ENCODE assay signal across 27 mouse cellular contexts in genomic region chr8:57441556-57441955, GRCm38 (mm10). TPM values are rescaled to one million over a fixed set of nuclear protein-coding genes. Genes with fewer than 3 reads are reported as not detected.
DNase-seq lines count a peak whose midpoint lies in the region; ATAC-seq and TF ChIP-seq lines count a peak whose summit lies in the region.
"Had no signal": no experiment of that assay in that cellular context is flagged by ENCODE, and none has a peak within 500 bp of the region (broad histone marks: within the 10 kb centered on the region; RNA-seq: fewer than 3 reads in every experiment).

No protein-coding gene starts in this region.

- DNase-seq in 416B (ENCODE audit: low read depth), result peak; percentile 51
- no peak for DNase-seq in left cerebral cortex, adult 2 months (ENCODE audit: extremely low spot score in 1 of 2, low spot score in 2 of 2)
- DNase-seq in heart, embryonic 10.5 days (ENCODE audit: low spot score), result no peak
- no peak for DNase-seq in kidney, postnatal 4 days
- DNase-seq: adrenal gland, adult 8-10 months; adrenal gland, postnatal 14 days; adrenal gland, postnatal 36 days; cerebellum, adult 11-12 months; cerebellum, adult 2 months; cerebellum, adult 9-10 months; cerebellum, postnatal 10 days; cerebellum, postnatal 25 days; embryo, embryonic 11 days had no signal

- H3K9me3 ChIP-seq in heart, embryonic 10.5 days, result no peaks in the 10 kb centered on the region
- H3K9me3 ChIP-seq: embryonic facial prominence, embryonic 13.5 days; embryonic facial prominence, embryonic 15.5 days; forebrain, embryonic 10.5 days; forebrain, embryonic 12.5 days had no signal

- no peak overlapping the region for H3K27ac ChIP-seq in left cerebral cortex, adult 2 months
- no peak overlapping the region for H3K27ac ChIP-seq in heart, embryonic 10.5 days
- H3K27ac ChIP-seq: embryonic facial prominence, embryonic 13.5 days; embryonic facial prominence, embryonic 15.5 days; forebrain, embryonic 10.5 days; forebrain, embryonic 12.5 days had no signal

- no peak overlapping the region for H3K4me3 ChIP-seq in left cerebral cortex, adult 2 months
- H3K4me3 ChIP-seq in heart, embryonic 10.5 days, result no peak overlapping the region
- H3K4me3 ChIP-seq: embryonic facial prominence, embryonic 13.5 days; embryonic facial prominence, embryonic 15.5 days; erythroblast, embryonic 14.5 days; forebrain, embryonic 10.5 days; forebrain, embryonic 12.5 days had no signal

- peak; percentile 91 for ATAC-seq in granulocyte monocyte progenitor cell, adult 5-6 weeks (replicated peaks; ENCODE audit: poor library complexity, severe bottlenecking)
- peak; percentile 82; the same call in 1 of the 2 replicates for ATAC-seq in megakaryocyte, adult 5-6 weeks (ENCODE audit: poor library complexity, severe bottlenecking)
- ATAC-seq in monocyte, adult 5-6 weeks (replicated peaks; ENCODE audit: insufficient number of reproducible peaks, low FRiP score, low TSS enrichment, poor library complexity, severe bottlenecking), result 0 out of 2 replicates have a peak, but pooled peaks have one; percentile 47
- ATAC-seq in inflammation-experienced regulatory T-cells, adult 6 months, result no peak
- ATAC-seq: forebrain, embryonic 14.5 days; forebrain, embryonic 16.5 days had no signal

- no peaks in the 10 kb centered on the region for H3K36me3 ChIP-seq in heart, embryonic 10.5 days
- H3K36me3 ChIP-seq: embryonic facial prominence, embryonic 13.5 days; embryonic facial prominence, embryonic 15.5 days; forebrain, embryonic 10.5 days; forebrain, embryonic 12.5 days had no signal

- no peaks in the 10 kb centered on the region for H3K4me1 ChIP-seq in heart, embryonic 10.5 days
- H3K4me1 ChIP-seq: embryonic facial prominence, embryonic 13.5 days had no signal

- WGBS in heart, embryonic 10.5 days, result 86% methylated on average over 5 of the region's 5 CpGs

- H3K27me3 ChIP-seq in heart, embryonic 10.5 days (ENCODE audit: insufficient read depth, poor library complexity, severe bottlenecking), result no peaks in the 10 kb centered on the region
- H3K27me3 ChIP-seq: embryonic facial prominence, embryonic 13.5 days; embryonic facial prominence, embryonic 15.5 days; forebrain, embryonic 12.5 days had no signal

- TF ChIP-seq CTCF in left cerebral cortex, adult 2 months (IDR thresholded peaks at IDR 0.05), result no peak

- intact Hi-C loops in left cerebral cortex, adult 2 months (cut with DNase I), result no loop called here

RNA-seq across cellular contexts. Expression of gene Scrg1, which starts 14.2 kb away (rescaled TPM):
- not detected in 2 replicates for total RNA-seq in granulocyte monocyte progenitor cell, adult 5-6 weeks (2014; fragmentation: Nextera tagmentation)
- not detected in 2 replicates for total RNA-seq in granulocyte monocyte progenitor cell, adult 5-6 weeks (2017)
- total RNA-seq in megakaryocyte, adult 5-6 weeks (2015), result 16.7 and 27.0 TPM in 2 replicates
- total RNA-seq in megakaryocyte, adult 5-6 weeks (2017), result 2.2 and 10.8 TPM in 2 replicates
- not detected in 3 replicates for total RNA-seq in monocyte, adult 5-6 weeks (2017)
- total RNA-seq in left cerebral cortex, adult 2 months (2021), result 10 to 100 TPM; 41.1 to 42.5 TPM
- 0.20 and 0.21 TPM in 2 replicates for polyA plus RNA-seq in heart, embryonic 10.5 days (2016; fragmentation: Nextera tagmentation; extraction: Ambion mirVana)
- polyA plus RNA-seq in inflammation-experienced regulatory T-cells, adult 6 months (2017; shearing (Covaris generic)), result not detected
- total RNA-seq: ES-E14, MEL had no signal
- polyA plus RNA-seq: C2C12; erythroblast, embryonic 14.5 days; forebrain, embryonic 10.5 days had no signal

RNA-seq across cellular contexts. Expression of gene Sap30, which starts 46.1 kb away (rescaled TPM):
- 21.9 and 24.6 TPM in 2 replicates for total RNA-seq in granulocyte monocyte progenitor cell, adult 5-6 weeks (2014; fragmentation: Nextera tagmentation)
- total RNA-seq in granulocyte monocyte progenitor cell, adult 5-6 weeks (2017), result 73.7 and 93.3 TPM in 2 replicates
- 85.2 and 101 TPM in 2 replicates for total RNA-seq in megakaryocyte, adult 5-6 weeks (2015)
- total RNA-seq in megakaryocyte, adult 5-6 weeks (2017), result 144 and 145 TPM in 2 replicates
- total RNA-seq in monocyte, adult 5-6 weeks (2017), result 66.6 to 145 TPM (median 139 TPM) in 3 replicates
- 10 to 100 TPM in 1 of 2 experiments, 1 to 10 TPM in 1; 9.8 to 13.9 TPM for total RNA-seq in left cerebral cortex, adult 2 months (2021)
- 45.3 and 66.4 TPM in 2 replicates for polyA plus RNA-seq in heart, embryonic 10.5 days (2016; fragmentation: Nextera tagmentation; extraction: Ambion mirVana)
- polyA plus RNA-seq in inflammation-experienced regulatory T-cells, adult 6 months (2017; shearing (Covaris generic)), result 1 to 10 TPM in 1 of 3 experiments, under 1 TPM in 1, not detected in 1; 0.39 to 2.6 TPM
